Mouse (Mus musculus): Measurements from ENCODE around the gene Lig1. TPM values are rescaled to one million over a fixed set of nuclear protein-coding genes. Genes with fewer than 3 reads are reported as not detected.

Gene Lig1
- polyA plus RNA-seq, 1 experiment from 2014 or later: 53.4 TPM

DNA sequence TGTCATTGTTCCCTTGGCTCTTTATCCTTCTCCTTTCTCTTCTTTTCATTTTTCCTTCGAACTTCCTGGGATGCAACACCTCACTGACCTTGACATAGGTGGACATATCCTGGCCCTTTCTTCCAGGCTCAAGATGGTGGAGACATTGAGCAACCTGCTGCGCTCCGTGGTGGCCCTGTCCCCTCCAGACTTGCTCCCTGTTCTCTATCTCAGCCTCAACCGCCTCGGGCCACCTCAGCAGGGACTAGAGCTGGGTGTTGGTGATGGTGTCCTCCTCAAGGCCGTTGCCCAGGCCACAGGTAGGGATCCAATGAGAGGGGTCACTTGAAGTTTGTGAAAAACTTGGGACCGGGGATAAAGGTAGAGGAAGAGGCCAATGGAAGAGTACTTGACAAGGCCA lies 18.2 kb downstream of the Lig1 start:
- Histone ChIP-seq H3K36me3 (ENCODE audit: control insufficient read depth, insufficient read depth, low read length) (peaks cover 99% of the 10 kb centered on the region), H3K9ac (ENCODE audit: low read length) (no peak overlapping the region), H3K4me1 (ENCODE audit: control insufficient read depth in 2 of 2, insufficient read depth in 2 of 2, low read length in 2 of 2) (no peaks in the 10 kb centered on the region), H3K4me3 (ENCODE audit: control insufficient read depth in 1 of 2, insufficient read depth in 1 of 2, low read depth in 1 of 2, low read length in 2 of 2) (no peak overlapping the region), H3K9me3 (ENCODE audit: control insufficient read depth, low read length) (no peaks in the 10 kb centered on the region), H3K27ac (replicated peaks in 1 of 2; ENCODE audit: control insufficient read depth in 1 of 2, insufficient read depth in 1 of 2, low read depth in 2 of 2, low read length in 2 of 2) (no peak overlapping the region), H3K27me3 (ENCODE audit: control insufficient read depth, insufficient read depth, low read length) (no peaks in the 10 kb centered on the region), H3K4me2 (ENCODE audit: low read length) (no peak overlapping the region)
- no peak for ATAC-seq (ENCODE audit: insufficient number of reproducible peaks, insufficient read depth, low FRiP score, low read depth)
- WGBS: 87% methylated on average over 7 of the region's 7 CpGs

DNA sequence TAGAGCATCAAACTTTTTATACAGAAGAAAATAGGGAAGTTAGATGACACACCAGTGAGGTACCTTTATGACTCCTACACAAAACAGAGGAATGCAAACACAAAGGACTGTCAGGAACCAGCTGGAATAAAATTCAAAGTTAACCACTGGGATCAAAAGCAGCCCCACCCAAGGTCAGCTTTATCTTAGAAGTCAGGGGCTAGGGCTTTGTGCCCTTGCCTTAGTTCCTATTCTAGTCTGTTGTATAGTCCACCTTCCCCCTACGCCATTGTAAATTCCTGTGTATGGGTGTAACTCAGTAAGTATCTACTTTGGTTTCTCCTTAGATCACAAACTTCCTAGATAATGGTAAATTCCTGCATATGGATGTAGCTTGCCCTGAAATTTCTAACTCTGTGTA lies 20.6 kb downstream of the Lig1 start:
- Histone ChIP-seq H3K4me3 (ENCODE audit: control insufficient read depth in 1 of 2, insufficient read depth in 1 of 2, low read depth in 1 of 2, low read length in 2 of 2) (no peak overlapping the region), H3K4me2 (ENCODE audit: low read length) (no peak overlapping the region), H3K36me3 (ENCODE audit: control insufficient read depth, insufficient read depth, low read length) (peaks cover 99% of the 10 kb centered on the region), H3K27me3 (ENCODE audit: control insufficient read depth, insufficient read depth, low read length) (no peaks in the 10 kb centered on the region), H3K9me3 (ENCODE audit: control insufficient read depth, low read length) (no peaks in the 10 kb centered on the region), H3K27ac (replicated peaks in 1 of 2; ENCODE audit: control insufficient read depth in 1 of 2, insufficient read depth in 1 of 2, low read depth in 2 of 2, low read length in 2 of 2) (no peak overlapping the region), H3K9ac (ENCODE audit: low read length) (no peak overlapping the region), H3K4me1 (ENCODE audit: control insufficient read depth in 2 of 2, insufficient read depth in 2 of 2, low read length in 2 of 2) (no peaks in the 10 kb centered on the region)
- no peak for ATAC-seq (ENCODE audit: insufficient number of reproducible peaks, insufficient read depth, low FRiP score, low read depth)
- WGBS: 81% methylated on average over 1 of the region's 1 CpGs

DNA sequence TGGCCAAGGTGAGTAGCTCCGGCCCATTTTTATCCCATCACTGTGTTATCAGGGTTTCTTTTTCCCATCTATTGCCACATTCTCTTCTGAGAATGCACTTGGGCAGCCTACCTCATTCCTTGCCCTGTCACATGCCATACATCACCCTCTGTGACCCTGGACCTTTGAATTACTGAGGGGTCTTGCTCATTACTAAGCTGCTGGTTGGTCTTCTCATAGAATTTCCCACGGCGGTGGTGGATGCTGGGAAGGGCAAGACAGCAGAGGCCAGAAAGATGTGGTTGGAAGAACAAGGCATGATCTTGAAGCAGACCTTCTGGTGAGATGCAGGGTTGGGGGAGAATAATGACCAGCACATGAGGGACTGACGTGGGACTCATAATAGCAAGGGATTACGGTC lies 21.7 kb downstream of the Lig1 start:
- no peak overlapping the region for H3K4me3 ChIP-seq (ENCODE audit: control insufficient read depth in 1 of 2, insufficient read depth in 1 of 2, low read depth in 1 of 2, low read length in 2 of 2)
- no peak; the same call in 1 of the 2 replicates for ATAC-seq (ENCODE audit: insufficient number of reproducible peaks, insufficient read depth, low FRiP score, low read depth)

GRCm38 (mm10) chr7:13301643-13302042 lies 24.6 kb downstream of the Lig1 start:
- ATAC-seq (ENCODE audit: insufficient number of reproducible peaks, insufficient read depth, low FRiP score, low read depth): no peak
- Histone ChIP-seq H3K36me3 (ENCODE audit: control insufficient read depth, insufficient read depth, low read length) (peaks cover 98% of the 10 kb centered on the region), H3K27me3 (ENCODE audit: control insufficient read depth, insufficient read depth, low read length) (no peaks in the 10 kb centered on the region), H3K4me2 (ENCODE audit: low read length) (no peak overlapping the region), H3K27ac (replicated peaks in 1 of 2; ENCODE audit: control insufficient read depth in 1 of 2, insufficient read depth in 1 of 2, low read depth in 2 of 2, low read length in 2 of 2) (no peak overlapping the region), H3K4me1 (ENCODE audit: control insufficient read depth in 2 of 2, insufficient read depth in 2 of 2, low read length in 2 of 2) (no peaks in the 10 kb centered on the region), H3K4me3 (ENCODE audit: control insufficient read depth in 1 of 2, insufficient read depth in 1 of 2, low read depth in 1 of 2, low read length in 2 of 2) (no peak overlapping the region), H3K9ac (ENCODE audit: low read length) (no peak overlapping the region), H3K9me3 (ENCODE audit: control insufficient read depth, low read length) (no peaks in the 10 kb centered on the region)
- WGBS: 94% methylated on average over 1 of the region's 1 CpGs

More for the DNA sequence above, 21.7 kb downstream of the Lig1 start:
- Histone ChIP-seq H3K27me3 (ENCODE audit: control insufficient read depth, insufficient read depth, low read length) (no peaks in the 10 kb centered on the region), H3K9ac (ENCODE audit: low read length) (no peak overlapping the region), H3K27ac (replicated peaks in 1 of 2; ENCODE audit: control insufficient read depth in 1 of 2, insufficient read depth in 1 of 2, low read depth in 2 of 2, low read length in 2 of 2) (no peak overlapping the region), H3K4me2 (ENCODE audit: low read length) (no peak overlapping the region), H3K36me3 (ENCODE audit: control insufficient read depth, insufficient read depth, low read length) (peaks cover 99% of the 10 kb centered on the region), H3K4me1 (ENCODE audit: control insufficient read depth in 2 of 2, insufficient read depth in 2 of 2, low read length in 2 of 2) (no peaks in the 10 kb centered on the region), H3K9me3 (ENCODE audit: control insufficient read depth, low read length) (no peaks in the 10 kb centered on the region)
- 94% methylated on average over 5 of the region's 5 CpGs for WGBS

GRCm38 (mm10) chr7:13302780-13303179 lies 25.7 kb downstream of the Lig1 start:
- Histone ChIP-seq H3K36me3 (ENCODE audit: control insufficient read depth, insufficient read depth, low read length) (peaks cover 98% of the 10 kb centered on the region), H3K9me3 (ENCODE audit: control insufficient read depth, low read length) (no peaks in the 10 kb centered on the region), H3K4me2 (ENCODE audit: low read length) (no peak overlapping the region), H3K4me3 (ENCODE audit: control insufficient read depth in 1 of 2, insufficient read depth in 1 of 2, low read depth in 1 of 2, low read length in 2 of 2) (no peak overlapping the region), H3K4me1 (ENCODE audit: control insufficient read depth in 2 of 2, insufficient read depth in 2 of 2, low read length in 2 of 2) (no peaks in the 10 kb centered on the region), H3K27ac (replicated peaks in 1 of 2; ENCODE audit: control insufficient read depth in 1 of 2, insufficient read depth in 1 of 2, low read depth in 2 of 2, low read length in 2 of 2) (no peak overlapping the region), H3K27me3 (ENCODE audit: control insufficient read depth, insufficient read depth, low read length) (no peaks in the 10 kb centered on the region), H3K9ac (ENCODE audit: low read length) (no peak overlapping the region)
- WGBS: 78% methylated on average over 2 of the region's 2 CpGs
- no peak for ATAC-seq (ENCODE audit: insufficient number of reproducible peaks, insufficient read depth, low FRiP score, low read depth)

DNA sequence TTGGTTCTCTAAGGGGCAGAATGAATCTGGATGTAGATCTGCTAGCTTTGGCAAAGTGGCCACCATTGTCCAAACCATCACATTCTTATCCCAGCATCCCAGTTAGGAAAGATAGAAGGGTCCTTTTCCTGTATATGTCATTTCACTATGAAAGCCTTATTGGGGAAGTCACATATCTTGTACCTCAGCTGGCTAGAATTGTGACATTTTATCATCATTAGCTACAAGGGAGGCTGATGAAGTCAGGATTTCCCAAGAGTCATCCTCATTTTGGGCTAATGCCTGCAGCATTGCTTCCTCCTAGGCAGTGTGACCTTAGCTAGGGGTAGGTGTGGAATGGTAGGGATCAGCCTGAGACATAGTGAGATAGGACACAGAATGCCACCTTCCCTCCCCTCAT lies 26.3 kb downstream of the Lig1 start:
- no peak overlapping the region for H3K4me3 ChIP-seq (ENCODE audit: control insufficient read depth in 1 of 2, insufficient read depth in 1 of 2, low read depth in 1 of 2, low read length in 2 of 2)
- H3K27ac ChIP-seq (replicated peaks in 1 of 2; ENCODE audit: control insufficient read depth in 1 of 2, insufficient read depth in 1 of 2, low read depth in 2 of 2, low read length in 2 of 2): no peak overlapping the region
- no peaks in the 10 kb centered on the region for H3K9me3 ChIP-seq (ENCODE audit: control insufficient read depth, low read length)
- H3K4me1 ChIP-seq (ENCODE audit: control insufficient read depth in 2 of 2, insufficient read depth in 2 of 2, low read length in 2 of 2): no peaks in the 10 kb centered on the region
- peaks cover 98% of the 10 kb centered on the region for H3K36me3 ChIP-seq (ENCODE audit: control insufficient read depth, insufficient read depth, low read length)
- no peaks in the 10 kb centered on the region for H3K27me3 ChIP-seq (ENCODE audit: control insufficient read depth, insufficient read depth, low read length)
- H3K9ac ChIP-seq (ENCODE audit: low read length): no peak overlapping the region
- H3K4me2 ChIP-seq (ENCODE audit: low read length): no peak overlapping the region
- ATAC-seq (ENCODE audit: insufficient number of reproducible peaks, insufficient read depth, low FRiP score, low read depth): no peak

DNA sequence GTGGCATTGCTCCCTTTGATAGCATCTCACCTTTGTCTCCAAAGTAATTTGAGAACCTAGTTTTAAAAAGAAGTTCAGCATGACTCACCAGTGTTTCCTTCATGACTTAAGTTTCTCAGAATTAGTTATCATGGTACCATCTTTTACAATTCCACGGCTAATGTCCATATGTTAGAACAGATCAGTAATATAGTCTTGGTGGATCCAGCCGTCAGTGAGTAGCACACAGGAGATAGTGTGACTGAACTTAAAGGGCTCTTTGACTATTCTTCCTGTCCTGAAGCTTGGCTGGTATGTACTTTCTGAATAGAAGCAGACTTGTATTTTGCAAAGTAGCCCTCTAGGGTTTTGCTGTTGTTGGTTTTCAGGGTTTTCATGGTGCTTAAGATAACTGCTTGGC lies 32.3 kb downstream of the Lig1 start:
- no peak overlapping the region for H3K4me2 ChIP-seq (ENCODE audit: low read length)
- no peaks in the 10 kb centered on the region for H3K9me3 ChIP-seq (ENCODE audit: control insufficient read depth, low read length)
- H3K36me3 ChIP-seq (ENCODE audit: control insufficient read depth, insufficient read depth, low read length): peaks cover 94% of the 10 kb centered on the region
- no peak overlapping the region for H3K27ac ChIP-seq (replicated peaks in 1 of 2; ENCODE audit: control insufficient read depth in 1 of 2, insufficient read depth in 1 of 2, low read depth in 2 of 2, low read length in 2 of 2)
- no peaks in the 10 kb centered on the region for H3K27me3 ChIP-seq (ENCODE audit: control insufficient read depth, insufficient read depth, low read length)
- WGBS: 81% methylated on average over 2 of the region's 2 CpGs
- H3K9ac ChIP-seq (ENCODE audit: low read length): no peak overlapping the region
- ATAC-seq (ENCODE audit: insufficient number of reproducible peaks, insufficient read depth, low FRiP score, low read depth): no peak
- no peak overlapping the region for H3K4me3 ChIP-seq (ENCODE audit: control insufficient read depth in 1 of 2, insufficient read depth in 1 of 2, low read depth in 1 of 2, low read length in 2 of 2)
- H3K4me1 ChIP-seq (ENCODE audit: control insufficient read depth in 2 of 2, insufficient read depth in 2 of 2, low read length in 2 of 2): 0 out of 4 replicates have a peak, but pooled peaks cover 0 to 7% of the 10 kb centered on the region in 2 experiments

- Histone ChIP-seq H3K4me3 (ENCODE audit: control insufficient read depth in 1 of 2, insufficient read depth in 1 of 2, low read depth in 1 of 2, low read length in 2 of 2) (no peak overlapping the region), H3K27me3 (ENCODE audit: control insufficient read depth, insufficient read depth, low read length) (no peaks in the 10 kb centered on the region), H3K36me3 (ENCODE audit: control insufficient read depth, insufficient read depth, low read length) (peaks cover 85% of the 10 kb centered on the region), H3K4me2 (ENCODE audit: low read length) (no peak overlapping the region), H3K9ac (ENCODE audit: low read length) (no peak overlapping the region), H3K4me1 (ENCODE audit: control insufficient read depth in 2 of 2, insufficient read depth in 2 of 2, low read length in 2 of 2) (0 out of 4 replicates have a peak, but pooled peaks cover 0 to 9% of the 10 kb centered on the region in 2 experiments), H3K27ac (replicated peaks in 1 of 2; ENCODE audit: control insufficient read depth in 1 of 2, insufficient read depth in 1 of 2, low read depth in 2 of 2, low read length in 2 of 2) (no peak overlapping the region), H3K9me3 (ENCODE audit: control insufficient read depth, low read length) (no peaks in the 10 kb centered on the region)
- 92% methylated on average over 6 of the region's 6 CpGs for WGBS
- no peak for ATAC-seq (ENCODE audit: insufficient number of reproducible peaks, insufficient read depth, low FRiP score, low read depth)
Observed at GRCm38 (mm10) chr7:13310493-13311199, 33.6 kb downstream of the Lig1 start.

All from heart, embryonic 14.5 days (tissue).